Mouse (Mus musculus): ENCODE measurements at regions not wholly inside any gene's neighbourhood (a gene's known extent, or its start where the extent isn't known, plus 50 kb on each side); places are given as distances from the start of the nearest gene placed in this dataset.

DNA sequence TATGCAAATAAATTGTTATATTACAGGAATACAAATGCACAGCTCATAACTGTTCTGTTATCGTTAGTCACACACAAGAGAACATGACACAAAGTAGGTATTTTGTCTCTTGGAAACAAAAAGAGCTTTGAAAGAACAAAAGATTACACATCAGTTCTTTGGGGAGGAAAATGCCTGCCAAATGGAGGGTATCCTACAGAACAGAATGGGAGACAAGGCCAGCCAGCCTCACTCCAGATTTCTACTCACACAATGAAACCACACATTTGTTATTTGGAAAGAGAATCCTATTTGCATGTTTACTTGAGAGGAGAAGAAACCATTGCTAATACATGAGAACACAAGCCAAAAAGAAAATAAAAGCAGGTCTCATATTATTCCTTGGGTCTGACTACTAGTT, 258.0 kb downstream of the Abcc12 start:
- TF ChIP-seq CTCF (IDR thresholded peaks at IDR 0.05; ENCODE audit: extremely low read depth, insufficient read length, insufficient replicate concordance, low read depth, low read length) (no peak), POLR2A (IDR thresholded peaks at IDR 0.05; ENCODE audit: low read depth, low read length) (no peak)

Data from small intestine, adult 2 months (tissue).